Mouse (Mus musculus) C2C12 (cell line): ENCODE measurements around the gene 1700028J19Rik.

Experiments used
- CTCF ChIP-seq: IDR thresholded peaks from one replicate; pipeline ENCODE4 v1.5.1; 2011; ENCODE audit not compliant: control insufficient read depth, insufficient read depth, insufficient read length
- MAX ChIP-seq: IDR thresholded peaks from one replicate; pipeline ENCODE4 v1.6.1; 2011; ENCODE audit warnings: mild to moderate bottlenecking, control low read depth
- MYOG ChIP-seq: IDR thresholded peaks from one replicate; pipeline ENCODE4 v1.6.1; 2011; ENCODE audit not compliant: control insufficient read depth, insufficient read length; ENCODE audit errors: extremely low read depth
- USF1 ChIP-seq: IDR thresholded peaks from one replicate; pipeline ENCODE4 v1.6.1; 2011; ENCODE audit warnings: low read depth, mild to moderate bottlenecking, control low read depth, moderate library complexity

GRCm38 (mm10) chr7:44246984-44247470 is 532 bp upstream of the 1700028J19Rik start:
- TF ChIP-seq CTCF (no peak), MYOG (no peak), MAX (no peak), USF1 (no peak)
